Mouse (Mus musculus) neural tube, embryonic 10.5 days (tissue): Measurements from ENCODE around the gene Gm14137.

ENCODE experiments used
- DNase-seq: peaks from one replicate; pipeline ENCODE4 v3.0.0-alpha.2; 2017; ENCODE audit warnings: low spot score; ENCODE audit errors: extremely low spot score

Gm14137 gene

GRCm38 (mm10) chr2:119172862-119173576 lies 1.3 kb upstream of the Gm14137 start:
- no peak for DNase-seq

- no peak for DNase-seq
Measured at GRCm38 (mm10) chr2:119174866-119175265, 557 bp downstream of the Gm14137 start.

- DNase-seq, result no peak
Measured at GRCm38 (mm10) chr2:119175614-119176013, 1.3 kb downstream of the Gm14137 start.

GRCm38 (mm10) chr2:119176761-119177160 lies 2.5 kb downstream of the Gm14137 start:
- no peak for DNase-seq

- no peak for DNase-seq
Measured at GRCm38 (mm10) chr2:119177384-119177939, 3.2 kb downstream of the Gm14137 start.

GRCm38 (mm10) chr2:119182914-119183313 lies 8.6 kb downstream of the Gm14137 start:
- DNase-seq, result no peak

- peak; percentile 90 for DNase-seq
Measured at GRCm38 (mm10) chr2:119189029-119189710, 14.9 kb downstream of the Gm14137 start.

- no peak for DNase-seq
Measured at GRCm38 (mm10) chr2:119190969-119191368, 16.7 kb downstream of the Gm14137 start.

- DNase-seq, result no peak
Measured at GRCm38 (mm10) chr2:119194140-119194539, 19.8 kb downstream of the Gm14137 start.

GRCm38 (mm10) chr2:119196316-119197108 lies 22.2 kb downstream of the Gm14137 start:
- DNase-seq, result no peak

- DNase-seq, result no peak
Measured at GRCm38 (mm10) chr2:119197493-119197892, 23.2 kb downstream of the Gm14137 start.

- DNase-seq, result no peak
Measured at GRCm38 (mm10) chr2:119198049-119198448, 23.7 kb downstream of the Gm14137 start.

- DNase-seq, result no peak
Measured at GRCm38 (mm10) chr2:119198934-119199333, 24.6 kb downstream of the Gm14137 start.

GRCm38 (mm10) chr2:119202914-119203453 lies 28.7 kb downstream of the Gm14137 start:
- no peak for DNase-seq

GRCm38 (mm10) chr2:119203871-119204460 lies 29.7 kb downstream of the Gm14137 start:
- DNase-seq, result no peak

GRCm38 (mm10) chr2:119207961-119208343 lies 33.6 kb downstream of the Gm14137 start:
- peak; percentile 14 for DNase-seq

GRCm38 (mm10) chr2:119208344-119209175 lies 34.3 kb downstream of the Gm14137 start, which contains the start of the genes Zfyve19 and Dnajc17:
Gene Zfyve19 (plus strand): TSS chr2:119208617.
Gene Dnajc17 (minus strand): TSS chr2:119208795.
- DNase-seq, result peak; percentile 94

- DNase-seq, result no peak
Measured at GRCm38 (mm10) chr2:119209176-119209507, 34.8 kb downstream of the Gm14137 start.
